Mouse (Mus musculus) liver, adult (tissue): ENCODE measurements around the gene Bik.

Experiments used
- GATA4 ChIP-seq: IDR thresholded peaks from 2 replicates; pipeline ENCODE4 v1.6.1; 2014; ENCODE audit warnings: mild to moderate bottlenecking, low read length; ENCODE audit not compliant: insufficient replicate concordance

Bik gene

DNA sequence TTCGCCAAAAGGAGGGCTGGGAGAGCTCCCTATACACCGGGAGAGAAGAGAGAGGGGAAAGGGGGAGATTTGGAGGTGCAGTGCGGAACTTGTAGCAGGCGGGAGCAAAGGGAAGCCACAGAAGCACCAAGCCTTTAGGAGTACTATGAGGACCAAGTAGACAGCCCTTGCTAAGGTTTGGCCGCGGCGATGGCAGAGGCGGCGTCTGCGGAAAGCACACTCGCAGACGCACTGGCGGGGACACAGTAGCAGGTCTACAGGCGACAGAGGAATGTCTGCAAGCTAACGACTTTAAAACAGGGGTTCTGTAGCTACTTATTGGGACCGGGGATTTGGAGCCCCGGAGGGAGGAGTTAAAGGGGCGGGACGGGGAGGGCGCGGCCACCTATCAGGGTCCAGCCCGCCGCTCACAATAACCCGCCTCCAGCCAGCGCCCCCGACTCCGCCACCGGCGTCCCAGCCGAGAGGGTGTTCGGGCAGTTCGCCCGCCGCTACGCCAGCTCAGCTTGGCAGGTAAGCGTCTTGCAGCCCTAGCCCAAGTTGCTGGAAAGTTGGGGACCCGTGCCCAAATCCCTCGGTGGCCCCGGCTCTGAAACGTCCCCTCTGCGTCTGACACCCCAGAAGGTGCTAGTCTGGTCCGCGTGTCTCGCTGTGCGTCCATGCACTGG is at the start of gene Bik:
TSS of gene Bik (plus strand) at position 439 of the 668 bp plus-strand sequence.
- no peak for TF ChIP-seq GATA4

DNA sequence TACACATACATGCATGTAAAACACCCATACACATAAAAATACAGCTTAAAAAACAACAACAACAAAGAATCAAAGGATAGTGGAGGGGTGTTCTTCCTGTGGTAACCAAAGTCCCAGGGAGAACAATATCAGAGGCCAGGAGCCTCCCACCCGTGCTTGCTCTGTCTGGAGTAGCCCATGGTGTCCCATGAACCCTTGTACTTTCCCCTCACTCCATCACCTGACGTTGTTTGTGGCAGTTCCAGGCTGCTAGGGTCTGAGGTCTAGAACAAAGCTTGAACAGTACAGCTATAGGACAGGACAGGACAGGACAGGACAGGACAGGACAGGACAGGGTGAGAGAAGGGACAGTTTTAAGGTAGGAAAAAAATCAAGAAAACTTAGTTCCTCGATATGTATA is 48.6 kb upstream of the Bik start:
- no peak for TF ChIP-seq GATA4

DNA sequence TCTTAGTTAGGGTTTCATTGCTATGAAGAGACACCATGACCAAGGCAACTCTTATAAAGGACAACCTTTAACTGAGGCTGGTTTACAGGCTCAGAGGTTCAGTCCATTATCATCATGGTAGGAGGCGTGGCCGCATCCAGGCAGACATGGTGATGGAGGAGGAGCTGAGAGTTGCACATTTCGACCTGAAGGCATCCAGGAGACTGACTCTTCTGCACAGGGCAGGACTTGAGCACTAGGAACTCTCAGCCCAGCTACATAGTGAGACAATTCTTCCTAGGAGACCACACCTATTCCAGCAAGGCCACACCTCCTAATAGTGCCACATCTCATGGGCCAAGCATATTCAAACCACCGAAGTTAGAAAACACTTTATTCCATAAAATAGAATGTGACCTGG is 46.8 kb upstream of the Bik start:
- no peak for TF ChIP-seq GATA4

DNA sequence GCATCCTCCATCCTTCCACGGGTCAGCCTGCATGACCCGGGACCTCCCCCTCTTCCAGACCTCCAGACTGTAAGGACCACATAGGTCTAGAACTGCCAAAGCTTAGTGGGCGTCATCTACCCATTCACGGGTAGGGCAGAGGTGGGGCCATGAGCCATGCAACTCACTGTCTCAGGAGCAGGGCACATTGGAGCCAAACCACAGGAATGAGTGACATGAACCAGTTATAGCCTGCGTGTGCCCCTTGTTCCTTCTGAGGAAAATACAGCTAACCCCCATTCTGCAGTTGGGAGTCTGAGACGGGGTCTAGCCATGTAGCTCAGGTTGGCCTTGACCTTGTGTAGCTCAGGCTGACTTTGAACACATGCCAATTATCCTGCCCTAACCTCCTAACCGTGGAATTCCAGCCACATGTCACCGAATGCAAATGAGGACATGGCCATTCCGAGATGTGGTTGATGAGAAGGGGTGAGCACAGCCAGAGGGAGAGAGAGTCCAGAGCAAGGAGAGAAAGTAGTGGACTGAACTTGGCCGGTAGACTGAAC is 45.4 kb upstream of the Bik start:
- TF ChIP-seq GATA4: no peak

DNA sequence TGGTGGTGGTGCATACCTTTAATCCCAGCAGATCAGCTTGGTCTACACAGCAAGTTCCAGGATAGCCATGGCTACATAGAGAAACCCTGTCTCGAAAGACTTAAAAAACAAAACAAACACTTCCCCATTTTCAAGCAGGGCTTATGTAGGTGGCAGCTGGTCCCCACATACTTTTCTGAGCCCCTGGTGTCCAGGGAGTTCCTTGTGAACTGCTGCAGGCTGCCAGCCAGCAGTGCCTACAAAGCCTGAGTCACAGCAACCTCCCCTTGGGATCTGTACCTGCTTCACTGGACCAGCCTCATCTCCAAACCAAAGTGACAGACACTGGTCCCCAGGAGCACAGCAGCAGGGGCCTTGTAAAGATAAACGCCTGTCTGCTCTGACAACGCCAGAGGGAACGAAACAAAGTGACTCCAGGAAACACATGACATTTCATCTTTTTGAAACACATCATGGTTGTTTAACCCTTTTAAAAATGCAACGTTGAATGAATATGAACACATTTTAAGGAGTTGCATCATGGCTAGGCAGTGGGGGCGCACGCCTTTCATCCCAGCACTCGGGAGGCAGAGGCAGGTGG is 43.9 kb upstream of the Bik start:
- no peak for TF ChIP-seq GATA4

DNA sequence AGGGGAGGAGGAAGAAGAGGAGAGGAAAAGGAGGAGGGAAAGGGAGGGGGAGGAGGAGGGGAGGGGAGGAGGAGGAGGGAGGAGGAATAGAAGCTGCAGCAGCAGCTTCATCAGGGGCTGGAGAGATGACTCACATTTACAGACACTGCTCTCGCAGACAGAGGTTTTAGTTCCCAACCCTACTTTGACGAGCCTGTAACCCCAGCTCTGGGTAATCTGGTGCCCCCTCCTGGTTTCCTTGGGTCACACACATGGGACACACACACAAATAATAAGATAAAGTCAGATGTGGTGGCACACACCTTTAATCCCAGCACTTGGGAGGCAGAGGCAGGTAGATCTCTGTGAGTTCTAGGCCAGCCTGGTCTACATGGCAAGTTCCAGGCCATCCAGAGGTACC is 43.2 kb upstream of the Bik start:
- no peak for TF ChIP-seq GATA4

DNA sequence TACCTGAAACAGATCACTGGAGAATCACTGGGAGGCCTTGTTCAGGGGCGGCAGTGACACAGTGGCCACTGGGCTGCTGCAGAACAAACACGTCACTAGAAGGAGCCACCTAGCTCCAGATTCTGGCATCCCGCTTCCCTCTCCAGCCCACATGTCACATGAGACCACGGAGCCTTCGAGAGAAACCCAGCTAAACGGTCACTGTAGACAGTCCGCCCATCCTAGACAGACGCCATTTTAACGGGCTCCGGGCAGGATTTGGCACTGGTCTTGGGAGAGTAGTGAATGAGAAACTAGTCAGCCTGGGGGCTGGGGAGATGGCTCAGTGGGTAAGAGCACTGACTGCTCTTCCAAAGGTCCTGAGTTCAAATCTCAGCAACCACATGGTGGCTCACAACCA is 42.4 kb upstream of the Bik start:
- no peak for TF ChIP-seq GATA4

DNA sequence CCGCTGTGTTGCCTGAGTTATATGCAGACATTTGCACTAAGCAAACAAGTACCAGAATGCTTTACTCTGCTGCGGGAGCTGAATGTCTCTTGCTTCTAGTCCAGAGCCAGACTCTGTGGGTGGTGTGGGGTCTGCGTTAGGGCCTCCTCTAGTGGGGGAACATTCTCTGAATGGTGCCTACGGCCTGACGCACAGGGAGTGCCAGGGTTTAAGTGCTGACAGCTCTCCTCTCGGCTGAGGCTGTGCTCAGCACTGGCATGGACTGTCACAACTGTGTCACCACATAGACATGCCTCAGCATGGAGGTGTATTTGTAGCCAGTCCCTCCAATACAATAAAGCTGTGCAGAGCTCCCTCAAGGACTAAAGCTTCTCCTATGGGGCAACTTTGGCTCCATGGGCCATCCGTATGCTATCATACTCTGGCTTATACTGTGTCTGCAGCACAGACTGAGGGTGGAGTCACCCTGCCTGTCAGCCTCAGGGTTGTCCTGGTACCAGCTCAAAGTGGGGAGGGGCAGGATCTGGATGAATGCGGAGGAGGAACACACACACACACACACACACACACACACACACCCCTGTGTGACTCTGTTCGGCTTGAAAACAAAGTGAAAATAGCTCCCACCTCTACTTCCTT is 39.1 kb upstream of the Bik start:
- no peak for TF ChIP-seq GATA4

DNA sequence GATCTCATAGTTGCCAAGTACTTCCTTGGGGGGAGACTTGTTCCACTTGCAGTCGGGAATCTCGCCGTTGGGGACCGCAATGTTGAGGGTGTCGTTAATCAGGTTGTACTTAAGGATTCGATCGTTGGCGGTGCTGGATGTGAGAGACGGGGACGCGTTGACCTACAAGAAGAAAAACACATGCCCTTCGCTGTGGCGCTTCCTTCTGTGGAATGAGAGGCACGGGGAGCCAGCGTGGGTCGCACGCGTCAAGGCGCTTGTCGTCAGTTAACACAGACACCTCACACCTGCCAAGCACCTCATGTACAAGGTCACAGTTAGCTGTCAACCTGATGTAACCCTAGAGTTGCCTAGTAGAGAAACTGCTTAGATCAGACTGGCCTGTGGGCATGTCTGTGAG is 37.2 kb upstream of the Bik start:
- TF ChIP-seq GATA4: no peak

DNA sequence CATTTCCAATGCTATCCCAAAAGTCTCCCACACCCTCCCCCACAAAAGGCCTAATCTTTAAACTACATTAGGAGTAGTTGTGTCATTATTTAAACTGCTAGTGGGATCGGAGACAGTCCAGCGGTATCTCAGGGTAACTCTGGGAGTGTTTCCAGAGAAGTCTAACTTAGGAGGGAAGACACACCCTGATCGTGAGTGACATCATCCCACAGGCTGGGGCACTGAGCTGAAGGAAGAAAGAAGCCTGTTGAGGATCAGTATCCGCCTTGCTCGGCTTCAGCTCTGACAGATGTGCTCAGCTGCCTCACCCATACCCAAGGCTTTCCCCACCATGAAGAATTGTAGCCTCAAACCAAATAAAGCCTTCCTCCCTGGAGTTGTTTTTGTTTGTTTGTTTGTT is 34.8 kb upstream of the Bik start:
- no peak for TF ChIP-seq GATA4

DNA sequence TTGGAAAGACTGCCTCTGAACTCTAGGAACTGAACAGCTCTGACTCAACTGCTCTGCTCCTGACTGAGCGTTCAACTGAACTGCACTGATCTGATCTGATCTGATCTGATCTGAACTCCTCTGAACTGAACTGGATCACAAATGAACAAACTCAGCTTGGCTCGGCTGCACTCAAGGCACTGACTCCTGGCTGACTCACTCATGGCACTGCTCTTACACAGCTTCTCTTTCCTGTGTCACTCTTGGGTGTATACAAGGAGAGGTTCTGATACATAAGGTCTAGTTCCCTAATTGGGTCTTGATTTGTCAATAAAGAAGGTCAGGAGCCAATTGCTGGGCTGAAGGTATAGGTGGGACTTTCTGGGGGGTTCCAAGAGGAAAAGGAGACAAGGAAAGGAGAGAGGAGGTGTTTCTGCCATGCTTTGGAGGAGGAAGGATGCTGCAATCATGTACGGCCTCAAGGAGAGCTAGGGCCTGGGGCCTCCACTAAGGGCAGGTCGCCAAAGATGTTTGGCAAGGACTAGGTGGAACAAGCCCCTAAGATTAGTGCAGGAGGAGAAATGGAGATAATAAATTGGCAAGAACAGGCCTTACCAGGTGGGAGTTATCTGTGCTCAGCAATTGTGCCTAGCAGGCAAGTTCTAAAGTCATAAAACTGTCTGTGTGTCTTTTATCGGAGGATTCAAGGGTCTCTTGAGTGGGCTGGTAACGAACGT is 32.6 kb upstream of the Bik start:
- no peak for TF ChIP-seq GATA4

DNA sequence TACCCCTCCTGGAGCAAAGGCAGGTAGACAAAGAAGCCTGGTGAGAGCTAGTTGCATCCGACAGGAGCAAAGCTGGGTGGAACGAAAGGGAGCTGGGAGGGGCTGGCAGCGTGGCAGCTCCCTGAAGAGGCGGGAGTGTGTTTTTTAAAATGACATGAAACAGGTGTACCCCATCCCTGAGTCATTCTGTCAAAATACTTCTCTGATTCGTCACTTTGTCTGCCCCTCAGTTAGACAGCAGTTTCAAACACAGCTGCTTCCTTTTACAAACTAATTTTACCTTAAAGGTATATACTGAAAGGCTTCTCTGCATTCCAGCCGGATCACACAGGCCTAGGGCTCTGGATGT is 32.1 kb upstream of the Bik start:
- no peak for TF ChIP-seq GATA4

DNA sequence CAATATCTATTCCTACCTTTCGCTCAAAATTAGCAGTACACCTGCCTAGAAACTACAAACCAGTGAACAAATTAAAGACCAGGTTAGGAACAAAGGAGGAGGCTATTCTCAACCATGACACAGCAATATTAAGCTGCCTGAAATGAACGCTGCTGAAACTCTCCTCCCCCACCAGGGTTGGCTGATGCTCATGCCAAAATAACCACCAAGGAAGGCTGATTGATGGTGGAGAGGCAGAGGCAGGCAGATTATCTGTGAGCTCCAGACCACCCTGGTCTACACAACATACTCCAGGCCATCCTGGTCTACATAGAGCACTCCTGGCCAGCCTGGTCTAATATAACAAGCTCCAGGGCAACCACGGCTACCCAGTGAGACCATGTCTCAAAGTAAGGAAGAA is 31.5 kb upstream of the Bik start:
- TF ChIP-seq GATA4: no peak

DNA sequence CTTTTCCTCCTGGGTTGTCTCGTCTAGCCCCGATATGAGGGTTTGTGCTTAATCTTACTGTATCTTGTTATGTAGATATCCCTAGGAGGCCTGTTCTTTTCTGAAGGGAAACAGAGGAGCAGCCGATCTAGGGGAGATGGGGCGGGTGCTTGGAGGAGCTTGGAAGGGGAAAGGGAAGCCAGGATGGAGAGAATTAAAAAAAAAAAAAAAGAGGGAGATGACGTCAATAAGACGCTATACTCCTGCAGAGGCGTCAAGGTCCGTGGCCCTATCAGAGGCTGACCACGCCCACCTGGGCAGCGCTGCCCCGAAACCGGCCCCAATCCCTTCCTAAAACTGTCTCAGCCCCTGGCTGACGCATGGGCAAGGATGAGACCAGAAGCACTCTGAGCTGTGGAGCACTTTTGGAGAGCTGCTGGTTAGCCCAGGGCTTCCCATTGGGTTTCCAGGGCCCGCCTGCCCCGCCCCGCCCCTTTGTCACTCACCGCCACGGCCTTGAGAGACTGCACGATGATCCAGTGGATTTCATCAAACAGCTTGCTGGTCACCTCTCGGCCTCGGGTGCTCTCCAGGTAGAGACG is 30.8 kb upstream of the Bik start:
- no peak for TF ChIP-seq GATA4

DNA sequence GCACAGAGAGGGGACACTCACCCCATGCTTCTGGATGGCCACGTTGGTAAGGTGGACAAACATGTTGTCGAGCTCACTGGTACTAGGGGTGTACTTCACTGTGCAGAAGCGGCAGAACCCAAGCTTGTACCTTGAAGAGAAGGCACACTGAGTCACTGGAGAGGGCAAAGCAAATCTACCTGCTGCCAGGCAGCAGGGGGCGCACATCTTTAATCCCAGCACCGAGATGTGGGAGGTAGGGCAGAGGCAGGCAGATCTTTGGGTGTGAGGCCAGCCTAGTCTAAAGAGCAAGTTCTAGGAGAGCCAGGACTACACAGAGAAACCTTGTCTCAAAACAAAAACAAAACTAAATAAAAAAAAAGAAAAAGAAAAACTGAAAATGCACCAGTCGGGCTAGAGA is 29.4 kb upstream of the Bik start:
- TF ChIP-seq GATA4: no peak
